Mouse (Mus musculus) thymus, adult 2 months (tissue): ENCODE data around the gene Prex1.

Source experiments
- CTCF ChIP-seq: fragments of 200-500 bp; IDR thresholded peaks from 2 replicates; pipeline ENCODE4 v1.5.1; 2012; ENCODE audit warnings: mild to moderate bottlenecking, control low read depth, low read length, moderate library complexity, borderline replicate concordance; ENCODE audit not compliant: control insufficient read depth, poor library complexity, insufficient read depth; ENCODE audit errors: extremely low read depth
- POLR2A ChIP-seq: fragments of 200-500 bp; IDR thresholded peaks from 2 replicates; pipeline ENCODE4 v1.6.1; 2012; ENCODE audit warnings: mild to moderate bottlenecking, low read length, control low read depth, moderate library complexity; ENCODE audit not compliant: control insufficient read depth, poor library complexity, insufficient read depth; ENCODE audit errors: extremely low read depth

DNA sequence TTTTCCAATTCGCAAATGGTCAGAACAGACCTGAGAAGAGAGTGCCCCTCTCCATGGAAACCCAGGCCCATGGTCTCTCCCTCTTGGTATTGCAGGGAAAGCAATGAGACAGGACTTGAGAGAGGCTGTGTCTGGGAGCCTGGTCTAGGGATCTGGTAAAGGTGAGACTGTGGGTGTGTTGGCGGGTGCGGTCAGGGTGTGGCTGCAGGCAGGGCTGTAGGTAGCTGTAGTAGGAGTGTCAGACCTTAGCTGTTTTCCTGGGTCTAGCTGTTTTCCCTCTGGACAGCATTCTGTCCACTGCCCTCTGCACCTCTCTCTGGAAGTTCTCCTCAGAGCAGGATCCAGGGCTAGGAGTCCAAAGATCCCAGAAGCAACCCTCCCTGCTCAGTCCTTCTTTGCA lies 141.3 kb downstream of the Prex1 start:
- TF ChIP-seq CTCF (no peak), POLR2A (no peak)
